Mouse (Mus musculus) kidney, embryonic 14.5 days (tissue): ENCODE results near the gene Aff3. TPM values are rescaled to one million over a fixed set of nuclear protein-coding genes. Genes with fewer than 3 reads are reported as not detected.

Experiments
- ATAC-seq: fragments of 200-750 bp; cut with Nextera tagmentation; 2 replicates; pipeline ENCODE4 v1.8.0; 2017; ENCODE audit warnings: moderate number of reproducible peaks, mild to moderate bottlenecking, moderate TSS enrichment, moderate library complexity; ENCODE audit not compliant: low FRiP score, low TSS enrichment
- H3K27ac ChIP-seq: fragments of 300-500 bp; sonication (generic); 2 replicates; pipeline ENCODE4 v1.5.1; 2014; ENCODE audit warnings: low read depth, mild to moderate bottlenecking, low read length, moderate library complexity, mixed read lengths
- H3K27me3 ChIP-seq: fragments of 300-500 bp; sonication (generic); 2 replicates; pipeline ENCODE4 v1.6.1; 2014; ENCODE audit warnings: mild to moderate bottlenecking, low read length; ENCODE audit not compliant: control insufficient read depth, insufficient read depth
- H3K36me3 ChIP-seq: fragments of 300-500 bp; sonication (generic); 2 replicates; pipeline ENCODE4 v1.6.1; 2014; ENCODE audit warnings: low read length, mixed read lengths; ENCODE audit not compliant: control insufficient read depth, insufficient read depth
- H3K4me1 ChIP-seq: fragments of 300-500 bp; sonication (generic); 2 replicates; pipeline ENCODE4 v1.6.1; 2014; ENCODE audit warnings: low read length, mixed read lengths; ENCODE audit not compliant: control insufficient read depth, insufficient read depth
- H3K4me2 ChIP-seq: fragments of 300-500 bp; sonication (generic); replicated peaks from 2 replicates; pipeline ENCODE4 v1.6.1; 2014; ENCODE audit warnings: low read depth, mild to moderate bottlenecking, low read length
- H3K4me3 ChIP-seq: fragments of 300-500 bp; sonication (generic); 2 replicates; pipeline ENCODE4 v1.5.1; 2014; ENCODE audit warnings: mild to moderate bottlenecking, low read length
- H3K9ac ChIP-seq: fragments of 300-500 bp; sonication (generic); 2 replicates; pipeline ENCODE4 v1.6.1; 2014; ENCODE audit warnings: low read depth, mild to moderate bottlenecking, low read length, moderate library complexity
- H3K9me3 ChIP-seq: fragments of 300-500 bp; sonication (generic); 2 replicates; pipeline ENCODE4 v1.6.1; 2016; ENCODE audit warnings: low read length; ENCODE audit not compliant: control insufficient read depth
- WGBS: fragments of 180-500 bp; shearing (Covaris S2); extraction: QIAGEN DNeasy Blood & Tissue Kit; methylation state at CpG from one replicate; pipeline ENCODE4 v1.1.7; 2014; 5-methylcytosine and 5-hydroxymethylcytosine counted together
- polyA plus RNA-seq: library from polyadenylated mRNA; unstranded; fragments of >200 nt; fragmentation: Nextera tagmentation; extraction: Ambion mirVana; gene quantifications from 2 replicates; pipeline ENCODE4 v1.2.1, GENCODE M21; 2014

Aff3 gene
- polyA plus RNA-seq, 1 experiment from 2014 or later = 11.9 TPM

DNA sequence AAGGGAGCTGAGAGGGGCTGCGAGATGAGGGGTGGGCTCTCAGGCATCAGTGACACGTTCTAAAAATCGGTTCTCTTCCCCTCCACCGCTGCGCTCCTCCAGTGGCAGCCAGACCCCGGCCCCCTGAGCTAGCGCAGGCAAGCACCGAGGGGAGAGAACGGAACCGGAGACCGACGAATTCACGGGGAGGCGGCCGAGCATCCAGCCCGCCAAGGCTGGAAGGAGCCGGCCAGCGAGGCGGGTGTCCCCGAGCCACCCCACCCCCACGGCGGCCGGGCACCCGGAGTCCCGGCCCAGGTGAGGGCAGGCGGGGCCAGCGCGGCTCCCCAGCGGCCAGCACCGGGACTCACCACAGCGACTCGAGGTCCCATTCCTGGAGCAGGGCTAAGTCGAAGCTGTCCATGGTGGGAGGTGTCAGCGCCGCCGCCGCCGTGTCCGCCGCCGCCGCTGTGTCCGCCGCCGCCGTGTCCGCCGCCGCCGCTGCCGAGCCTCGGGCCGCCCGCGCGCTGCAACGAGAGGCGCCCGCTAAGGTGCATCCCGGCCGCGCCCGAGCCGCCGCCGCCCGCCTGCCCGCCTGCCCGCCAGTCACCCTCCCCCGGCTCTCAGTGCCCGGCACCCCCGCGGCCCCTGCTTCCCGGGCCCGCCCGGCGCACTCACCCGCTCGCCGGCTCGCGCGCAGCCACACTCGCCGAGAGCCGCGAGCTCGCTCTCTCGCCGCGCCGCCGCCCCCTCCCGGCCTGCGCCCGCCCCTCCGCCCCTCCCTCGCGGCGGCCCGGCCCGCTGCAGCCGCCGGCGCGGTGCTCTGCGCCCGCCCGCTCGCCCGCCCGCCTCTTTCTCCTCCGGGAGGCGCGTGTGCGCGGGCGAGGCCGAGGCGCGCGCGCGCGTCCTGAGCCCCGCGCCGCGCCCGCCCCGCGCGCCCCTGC is 37.8 kb downstream of the Aff3 start:
- Histone ChIP-seq H3K27me3 (peaks cover 5% of the 10 kb centered on the region; the same call in 1 of the 2 replicates), H3K9ac (peak overlapping the region; percentile 85), H3K4me3 (peak overlapping the region; percentile 89), H3K4me2 (peak overlapping the region; percentile 86), H3K4me1 (peaks cover 25% of the 10 kb centered on the region), H3K36me3 (peaks cover 4% of the 10 kb centered on the region; the same call in 1 of the 2 replicates), H3K27ac (peak overlapping the region; percentile 96), H3K9me3 (no peaks in the 10 kb centered on the region)
- peak; percentile 88 for ATAC-seq
- WGBS = 2% methylated on average over 49 of the region's 133 CpGs

DNA sequence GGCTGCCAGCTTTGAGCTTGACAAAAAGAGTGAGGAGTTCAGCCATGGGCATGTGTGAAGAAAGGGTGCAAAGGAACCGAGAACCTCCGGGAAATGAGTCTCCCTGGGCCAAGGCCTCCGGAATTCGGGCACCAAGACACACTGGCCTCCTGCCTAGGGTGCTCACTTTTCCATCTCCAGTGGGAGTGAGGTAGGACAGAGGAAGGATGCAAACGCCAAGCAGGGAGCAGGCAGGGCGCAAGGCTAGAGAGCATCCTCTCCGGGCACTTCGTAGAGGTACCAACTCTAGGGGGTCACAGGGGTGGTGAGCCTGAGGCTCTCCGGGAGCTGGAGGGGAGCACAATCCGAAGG is 38.4 kb downstream of the Aff3 start:
- under 1% methylated on average over 10 of the region's 10 CpGs for WGBS
- peak overlapping the region; percentile 86 for H3K4me2 ChIP-seq
- peaks cover 5% of the 10 kb centered on the region; the same call in 1 of the 2 replicates for H3K27me3 ChIP-seq
- H3K36me3 ChIP-seq = peaks cover 5% of the 10 kb centered on the region; the same call in 1 of the 2 replicates
- no peaks in the 10 kb centered on the region for H3K9me3 ChIP-seq
- H3K4me1 ChIP-seq = peaks cover 25% of the 10 kb centered on the region
- peak overlapping the region; percentile 83; the same call in 1 of the 2 replicates for H3K27ac ChIP-seq
- peak overlapping the region; percentile 85 for H3K9ac ChIP-seq
- peak overlapping the region; percentile 89 for H3K4me3 ChIP-seq
- 0 out of 2 replicates have a peak, but pooled peaks have one; percentile 9 for ATAC-seq

DNA sequence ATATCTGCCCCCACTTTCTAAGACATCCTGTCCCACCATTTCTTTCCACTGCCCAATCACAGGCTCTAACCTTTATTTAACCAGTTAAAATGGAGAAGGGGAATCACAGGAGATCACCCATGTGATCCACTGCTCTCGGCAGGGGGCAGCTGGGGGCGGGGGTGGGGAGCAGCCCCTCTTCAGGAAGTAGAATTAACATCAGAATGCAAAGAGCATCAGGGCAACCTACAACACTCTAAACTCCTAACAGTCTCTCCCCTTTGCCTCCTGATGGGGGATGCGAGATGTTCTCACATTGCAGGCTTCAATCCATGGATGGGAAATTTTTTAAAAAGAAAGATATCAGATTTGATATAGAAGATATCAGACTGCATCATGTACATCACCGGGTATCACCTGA is 42.9 kb downstream of the Aff3 start:
- peaks cover 9% of the 10 kb centered on the region; the same call in 1 of the 2 replicates for H3K36me3 ChIP-seq
- peaks cover 11% of the 10 kb centered on the region; the same call in 1 of the 2 replicates for H3K4me1 ChIP-seq
- H3K9me3 ChIP-seq = no peaks in the 10 kb centered on the region
- H3K4me2 ChIP-seq = no peak overlapping the region
- WGBS = 51% methylated on average over 4 of the region's 4 CpGs
- no peak overlapping the region for H3K27ac ChIP-seq
- H3K9ac ChIP-seq = no peak overlapping the region
- no peak overlapping the region for H3K4me3 ChIP-seq
- no peak for ATAC-seq
- H3K27me3 ChIP-seq = no peaks in the 10 kb centered on the region

DNA sequence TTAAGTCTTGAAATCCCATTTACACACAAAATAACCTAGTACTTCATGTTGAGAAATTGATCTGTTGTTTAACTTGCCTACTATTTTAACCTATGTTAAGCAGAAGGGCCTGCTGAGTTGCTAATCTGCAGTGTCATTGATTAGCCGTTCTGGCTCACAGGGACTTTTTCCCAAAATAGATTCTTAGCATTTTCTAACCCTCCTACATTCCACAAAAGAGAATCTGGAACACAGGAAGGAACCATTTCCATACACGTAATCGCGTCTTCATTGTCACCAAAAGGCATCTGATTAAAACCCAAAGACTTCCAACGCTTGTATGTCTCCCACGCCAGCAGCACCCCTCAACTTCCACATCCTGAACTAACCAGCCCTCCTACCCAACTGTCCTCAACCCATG is 44.4 kb downstream of the Aff3 start:
- Histone ChIP-seq H3K4me1 (peaks cover 2% of the 10 kb centered on the region; the same call in 1 of the 2 replicates), H3K36me3 (peaks cover 9% of the 10 kb centered on the region; the same call in 1 of the 2 replicates), H3K4me2 (no peak overlapping the region), H3K27me3 (no peaks in the 10 kb centered on the region), H3K9me3 (no peaks in the 10 kb centered on the region), H3K4me3 (no peak overlapping the region), H3K27ac (no peak overlapping the region), H3K9ac (no peak overlapping the region)
- no peak for ATAC-seq
- 93% methylated on average over 6 of the region's 6 CpGs for WGBS

DNA sequence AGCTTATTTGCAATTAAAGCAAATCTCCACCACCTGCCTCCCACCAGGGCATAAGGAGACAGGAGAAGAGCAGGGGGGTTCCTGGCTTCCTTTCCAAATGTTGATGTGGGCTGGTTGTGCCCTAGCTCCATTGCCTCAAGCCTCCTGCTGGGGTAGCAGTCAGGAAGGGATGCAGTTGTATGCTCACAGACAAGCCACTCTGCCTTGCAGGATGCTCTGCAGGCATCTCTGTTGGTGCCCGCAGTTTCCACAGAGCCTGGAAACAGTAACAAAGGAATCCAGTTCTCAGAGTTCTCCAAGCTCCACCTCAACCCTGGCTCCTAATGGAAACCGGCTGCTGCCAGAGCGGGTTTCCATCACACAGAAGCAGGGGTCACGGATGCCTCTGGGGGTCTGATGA is 58.0 kb downstream of the Aff3 start:
- H3K27ac ChIP-seq = no peak overlapping the region
- H3K4me3 ChIP-seq = no peak overlapping the region
- no peaks in the 10 kb centered on the region for H3K36me3 ChIP-seq
- no peaks in the 10 kb centered on the region for H3K9me3 ChIP-seq
- no peak overlapping the region for H3K9ac ChIP-seq
- H3K4me2 ChIP-seq = no peak overlapping the region
- peaks cover 12% of the 10 kb centered on the region for H3K4me1 ChIP-seq
- H3K27me3 ChIP-seq = no peaks in the 10 kb centered on the region
- 46% methylated on average over 4 of the region's 4 CpGs for WGBS
- no peak for ATAC-seq

DNA sequence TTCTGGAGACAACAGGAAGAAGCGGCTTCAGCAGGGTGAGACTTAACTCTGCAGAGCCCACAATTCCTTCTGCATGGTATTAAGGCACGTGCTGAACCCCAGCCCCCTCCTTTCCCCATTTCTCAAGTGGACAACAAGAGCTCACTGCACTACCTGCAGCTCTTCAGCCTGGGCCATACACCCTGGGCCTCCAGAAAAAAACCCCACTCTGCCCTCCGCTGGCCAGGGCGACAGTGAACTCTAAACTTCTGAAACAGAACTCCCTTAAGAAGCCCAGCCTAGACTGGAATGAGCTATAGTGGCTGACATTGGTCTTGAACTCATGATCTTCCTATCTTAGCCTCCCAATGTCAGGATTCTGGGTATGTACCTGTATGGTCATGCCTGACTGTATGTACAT is 59.3 kb downstream of the Aff3 start:
- Histone ChIP-seq H3K4me3 (no peak overlapping the region), H3K27ac (no peak overlapping the region), H3K4me1 (peaks cover 15% of the 10 kb centered on the region), H3K9me3 (no peaks in the 10 kb centered on the region), H3K36me3 (no peaks in the 10 kb centered on the region), H3K4me2 (no peak overlapping the region), H3K27me3 (no peaks in the 10 kb centered on the region), H3K9ac (no peak overlapping the region)
- ATAC-seq = no peak
- WGBS = 79% methylated on average over 4 of the region's 4 CpGs

DNA sequence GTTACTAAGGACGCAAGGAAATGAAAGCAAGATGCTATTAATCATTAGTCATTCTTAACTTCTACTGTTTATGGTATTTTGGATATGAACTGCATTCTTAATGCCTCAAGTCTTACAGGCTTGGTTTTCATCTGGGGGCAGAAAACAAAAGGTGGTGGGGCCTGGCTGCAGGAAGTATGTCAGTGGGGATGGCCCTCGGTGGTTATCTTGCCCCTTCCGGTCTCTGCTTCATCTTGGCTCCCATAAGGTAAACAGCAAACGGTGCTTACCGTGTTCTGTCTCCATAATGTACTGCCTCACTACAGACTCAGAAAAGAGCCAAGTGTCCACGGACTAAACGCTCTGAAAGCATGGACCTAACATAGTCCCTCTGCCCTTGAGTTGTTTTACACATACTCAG is 60.1 kb downstream of the Aff3 start:
- H3K27ac ChIP-seq = no peak overlapping the region
- no peak overlapping the region for H3K9ac ChIP-seq
- ATAC-seq = no peak
- H3K9me3 ChIP-seq = no peaks in the 10 kb centered on the region
- H3K4me1 ChIP-seq = peaks cover 15% of the 10 kb centered on the region
- H3K4me3 ChIP-seq = no peak overlapping the region
- H3K36me3 ChIP-seq = no peaks in the 10 kb centered on the region
- WGBS = 79% methylated on average over 7 of the region's 7 CpGs
- no peaks in the 10 kb centered on the region for H3K27me3 ChIP-seq
- no peak overlapping the region for H3K4me2 ChIP-seq

DNA sequence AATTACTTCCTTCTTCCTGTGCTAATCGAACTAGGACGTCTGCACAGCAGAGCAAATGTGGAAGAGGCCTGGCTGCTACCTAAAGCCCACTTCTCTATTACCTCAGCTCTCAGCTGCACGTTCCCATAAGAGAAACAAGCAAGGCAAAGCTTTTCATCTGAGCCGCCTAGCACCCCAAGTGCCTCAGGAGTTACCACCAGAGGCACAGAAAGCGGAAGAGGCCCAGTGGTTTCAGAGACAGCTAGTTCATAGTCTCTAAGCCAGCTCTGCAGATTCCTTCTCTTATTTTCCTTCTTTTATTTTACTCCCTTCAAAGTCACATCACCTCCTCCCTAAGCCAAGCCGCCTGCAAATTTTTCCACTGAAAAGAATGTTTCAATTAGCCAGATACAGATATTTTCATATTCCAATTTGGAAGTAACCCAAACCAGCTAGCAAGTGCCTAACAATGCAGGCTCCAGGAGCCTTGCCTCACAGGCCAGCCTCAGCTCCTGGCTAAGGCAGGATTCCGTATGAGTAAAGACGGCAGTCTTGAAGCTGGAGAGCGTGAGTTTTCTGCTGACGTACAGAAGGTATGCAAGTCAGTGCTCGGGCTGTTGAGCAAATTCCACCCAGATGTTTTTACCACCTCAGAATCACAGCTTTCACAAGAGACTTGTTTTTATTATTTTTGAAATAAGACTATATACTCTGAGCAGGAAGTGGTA is 62.8 kb downstream of the Aff3 start:
- Histone ChIP-seq H3K27me3 (no peaks in the 10 kb centered on the region), H3K4me2 (no peak overlapping the region), H3K4me1 (peaks cover 6% of the 10 kb centered on the region), H3K9me3 (no peaks in the 10 kb centered on the region), H3K36me3 (no peaks in the 10 kb centered on the region), H3K9ac (no peak overlapping the region), H3K27ac (no peak overlapping the region; the same call in 1 of the 2 replicates), H3K4me3 (no peak overlapping the region)
- no peak for ATAC-seq
- 71% methylated on average over 11 of the region's 11 CpGs for WGBS

DNA sequence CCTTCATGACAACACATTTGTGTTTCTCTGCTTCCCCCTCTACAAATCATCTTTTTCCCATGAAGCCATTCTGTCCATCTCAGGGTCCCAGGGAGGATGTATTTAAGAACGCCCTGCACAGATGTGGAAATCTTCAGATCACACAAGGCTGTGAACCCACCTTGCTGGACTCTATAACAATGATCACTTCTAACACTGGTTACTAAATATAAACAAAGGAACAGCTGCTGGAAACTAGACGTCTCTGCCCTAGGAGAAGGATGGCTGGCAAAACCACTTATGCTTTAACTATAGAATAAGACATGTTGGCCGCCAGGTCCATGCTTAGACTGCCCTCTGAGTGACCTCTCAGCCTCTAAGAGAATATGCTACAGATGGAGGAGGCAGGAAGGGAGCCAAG is 69.4 kb downstream of the Aff3 start:
- 52% methylated on average over 3 of the region's 3 CpGs for WGBS
- no peak overlapping the region for H3K27ac ChIP-seq
- no peak overlapping the region for H3K4me2 ChIP-seq
- no peaks in the 10 kb centered on the region for H3K9me3 ChIP-seq
- no peak for ATAC-seq
- H3K9ac ChIP-seq = no peak overlapping the region
- H3K4me1 ChIP-seq = peaks cover 3% of the 10 kb centered on the region; the same call in 1 of the 2 replicates
- H3K36me3 ChIP-seq = peaks cover 2% of the 10 kb centered on the region; the same call in 1 of the 2 replicates
- no peaks in the 10 kb centered on the region for H3K27me3 ChIP-seq
- H3K4me3 ChIP-seq = no peak overlapping the region
